Mouse (Mus musculus): ENCODE measurements around the gene Cfap221. TPM values are rescaled to one million over a fixed set of nuclear protein-coding genes. Genes with fewer than 3 reads are reported as not detected.

Cfap221 gene
- total and polyA plus RNA-seq, 2 experiments from 2014 or later: 0.25 TPM; not detected in 1

GRCm38 (mm10) chr1:119936861-119937260 lies 60.2 kb downstream of the Cfap221 start:
- Histone ChIP-seq H3K36me3 (ENCODE audit: insufficient read depth, low read length) (no peaks in the 10 kb centered on the region), H3K4me1 (ENCODE audit: insufficient read depth, low read length) (no peaks in the 10 kb centered on the region), H3K4me2 (ENCODE audit: low read depth, low read length) (no peak overlapping the region), H3K27ac (no peak overlapping the region), H3K27me3 (ENCODE audit: insufficient read depth, low read length) (no peaks in the 10 kb centered on the region), H3K4me3 (ENCODE audit: low read length) (no peak overlapping the region), H3K9me3 (ENCODE audit: low read length) (no peaks in the 10 kb centered on the region), H3K9ac (replicated peaks; ENCODE audit: low read length) (no peak overlapping the region)
- no peak for TF ChIP-seq CTCF (IDR thresholded peaks at IDR 0.05; ENCODE audit: low read depth)
- DNase-seq (ENCODE audit: low spot score): no peak
- no peak for ATAC-seq
- 40% methylated on average over 7 of the region's 7 CpGs for WGBS

GRCm38 (mm10) chr1:119931421-119932150 lies 65.4 kb downstream of the Cfap221 start:
- DNase-seq (ENCODE audit: low spot score) (peak; percentile 26), ATAC-seq (peak; percentile 63)
- H3K36me3 ChIP-seq (ENCODE audit: insufficient read depth, low read length): no peaks in the 10 kb centered on the region
- no peaks in the 10 kb centered on the region for H3K27me3 ChIP-seq (ENCODE audit: insufficient read depth, low read length)
- no peak overlapping the region for H3K4me2 ChIP-seq (ENCODE audit: low read depth, low read length)
- 73% methylated on average over 4 of the region's 4 CpGs for WGBS
- no peak overlapping the region for H3K9ac ChIP-seq (replicated peaks; ENCODE audit: low read length)
- H3K27ac ChIP-seq: no peak overlapping the region
- no peaks in the 10 kb centered on the region for H3K4me1 ChIP-seq (ENCODE audit: insufficient read depth, low read length)
- H3K9me3 ChIP-seq (ENCODE audit: low read length): no peaks in the 10 kb centered on the region
- no peak overlapping the region for H3K4me3 ChIP-seq (ENCODE audit: low read length)
- no peak for TF ChIP-seq CTCF (IDR thresholded peaks at IDR 0.05; ENCODE audit: low read depth)

GRCm38 (mm10) chr1:119929715-119930114 lies 67.3 kb downstream of the Cfap221 start:
- peak; percentile 83 for TF ChIP-seq CTCF (IDR thresholded peaks at IDR 0.05; ENCODE audit: low read depth)
- 52% methylated on average over 1 of the region's 1 CpGs for WGBS
- Histone ChIP-seq H3K27ac (no peak overlapping the region), H3K27me3 (ENCODE audit: insufficient read depth, low read length) (no peaks in the 10 kb centered on the region), H3K9ac (replicated peaks; ENCODE audit: low read length) (no peak overlapping the region), H3K4me1 (ENCODE audit: insufficient read depth, low read length) (no peaks in the 10 kb centered on the region), H3K4me2 (ENCODE audit: low read depth, low read length) (no peak overlapping the region), H3K36me3 (ENCODE audit: insufficient read depth, low read length) (no peaks in the 10 kb centered on the region), H3K4me3 (ENCODE audit: low read length) (no peak overlapping the region), H3K9me3 (ENCODE audit: low read length) (no peaks in the 10 kb centered on the region)
- no peak for ATAC-seq
- DNase-seq (ENCODE audit: low spot score): peak; percentile 79

DNA sequence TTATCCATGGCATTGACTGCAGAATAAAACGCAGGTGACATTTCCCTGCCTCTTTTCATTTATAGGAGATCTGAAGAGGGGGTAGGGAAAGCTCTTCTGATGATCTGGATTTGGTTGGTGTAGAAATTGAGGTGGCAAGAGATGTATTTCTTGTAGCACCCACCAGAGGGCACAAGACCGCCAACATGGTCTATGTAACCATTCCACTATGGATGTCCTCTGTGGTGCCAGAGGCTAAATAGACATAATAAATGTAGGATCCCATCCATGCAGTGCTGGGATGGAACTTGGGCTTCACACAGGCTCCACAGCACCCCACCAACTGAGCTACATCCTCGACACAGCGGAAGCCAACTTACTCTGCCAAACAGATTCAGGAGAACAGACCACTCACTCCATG lies 77.7 kb downstream of the Cfap221 start:
- no peak overlapping the region for H3K4me3 ChIP-seq (ENCODE audit: low read length)
- H3K4me1 ChIP-seq (ENCODE audit: insufficient read depth, low read length): no peaks in the 10 kb centered on the region
- DNase-seq (ENCODE audit: low spot score): no peak
- no peak overlapping the region for H3K27ac ChIP-seq
- no peak for ATAC-seq
- H3K27me3 ChIP-seq (ENCODE audit: insufficient read depth, low read length): no peaks in the 10 kb centered on the region
- no peaks in the 10 kb centered on the region for H3K9me3 ChIP-seq (ENCODE audit: low read length)
- no peak overlapping the region for H3K4me2 ChIP-seq (ENCODE audit: low read depth, low read length)
- H3K9ac ChIP-seq (replicated peaks; ENCODE audit: low read length): no peak overlapping the region
- peak; percentile 61 for TF ChIP-seq CTCF (IDR thresholded peaks at IDR 0.05; ENCODE audit: low read depth)
- H3K36me3 ChIP-seq (ENCODE audit: insufficient read depth, low read length): no peaks in the 10 kb centered on the region
- WGBS: 59% methylated on average over 4 of the region's 4 CpGs

DNA sequence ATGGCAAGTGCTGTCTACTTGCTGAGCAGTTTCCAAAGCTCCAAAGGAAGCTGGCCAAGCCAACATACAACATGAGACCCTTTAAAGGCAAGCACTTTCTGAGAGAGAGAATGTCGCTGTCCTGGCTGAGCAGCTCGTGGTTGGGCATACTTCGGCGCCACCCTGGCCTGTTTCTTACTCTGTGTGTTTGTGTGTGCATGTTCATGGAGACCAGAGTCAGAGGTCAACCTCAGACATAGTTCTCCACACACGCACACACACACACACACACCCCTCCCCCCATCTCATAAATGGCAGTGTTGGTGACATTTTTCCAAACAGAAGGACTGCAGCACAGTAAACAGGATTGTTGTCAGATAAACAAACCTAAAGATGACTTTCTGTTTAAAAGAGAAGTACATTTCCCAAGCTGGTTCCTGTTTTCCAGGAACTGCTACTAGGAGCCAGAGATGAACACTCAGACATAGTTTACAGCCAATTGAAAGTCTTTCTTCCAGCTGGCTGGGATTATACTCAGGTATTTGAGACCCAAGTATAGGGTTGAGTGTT lies 80.1 kb downstream of the Cfap221 start:
- no peak overlapping the region for H3K27ac ChIP-seq
- ATAC-seq (no peak), DNase-seq (ENCODE audit: low spot score) (no peak)
- TF ChIP-seq CTCF (IDR thresholded peaks at IDR 0.05; ENCODE audit: low read depth): no peak
- H3K4me2 ChIP-seq (ENCODE audit: low read depth, low read length): no peak overlapping the region
- no peak overlapping the region for H3K4me3 ChIP-seq (ENCODE audit: low read length)
- 85% methylated on average over 5 of the region's 5 CpGs for WGBS
- H3K4me1 ChIP-seq (ENCODE audit: insufficient read depth, low read length): no peaks in the 10 kb centered on the region
- no peaks in the 10 kb centered on the region for H3K36me3 ChIP-seq (ENCODE audit: insufficient read depth, low read length)
- no peak overlapping the region for H3K9ac ChIP-seq (replicated peaks; ENCODE audit: low read length)
- no peaks in the 10 kb centered on the region for H3K9me3 ChIP-seq (ENCODE audit: low read length)
- H3K27me3 ChIP-seq (ENCODE audit: insufficient read depth, low read length): no peaks in the 10 kb centered on the region

- peak; percentile 95 for ATAC-seq
- Histone ChIP-seq H3K36me3 (ENCODE audit: insufficient read depth, low read length) (no peaks in the 10 kb centered on the region), H3K27ac (peak within 1 kb of the TSS; percentile 57), H3K4me3 (ENCODE audit: low read length) (peak within 1 kb of the TSS; percentile 46), H3K4me2 (ENCODE audit: low read depth, low read length) (peak within 1 kb of the TSS; percentile 69), H3K4me1 (ENCODE audit: insufficient read depth, low read length) (no peaks in the 10 kb centered on the region), H3K9ac (replicated peaks; ENCODE audit: low read length) (peak within 1 kb of the TSS; percentile 43), H3K9me3 (ENCODE audit: low read length) (no peaks in the 10 kb centered on the region), H3K27me3 (ENCODE audit: insufficient read depth, low read length) (no peaks in the 10 kb centered on the region)
- TF ChIP-seq CTCF (IDR thresholded peaks at IDR 0.05; ENCODE audit: low read depth): no peak; the same call in 1 of the 2 replicates
- peak; percentile 93 for DNase-seq (ENCODE audit: low spot score)
- WGBS: 11% methylated on average over 42 of the region's 42 CpGs
Observed at GRCm38 (mm10) chr1:119912953-119913814, 83.8 kb downstream of the Cfap221 start, which contains the start of gene Tmem177. Gene Tmem177, minus strand, starts transcription at chr1:119913208.

Measured in hindbrain, postnatal 0 days (tissue).